Mouse (Mus musculus) neutrophil, adult 65 days (primary cell): ENCODE measurements around the gene Klhl40. TPM values are rescaled to one million over a fixed set of nuclear protein-coding genes. Genes with fewer than 3 reads are reported as not detected.

Source experiments
- total RNA-seq: library from RNA; stranded (reverse); gene quantifications from 2 replicates; pipeline ENCODE4 v1.2.4, GENCODE M21; 2023

Gene Klhl40
- total RNA-seq: not detected in 2 replicates

GRCm38 (mm10) chr9:121777484-121778065 is at the start of gene Klhl40:
TSS of gene Klhl40 (plus strand) at chr9:121777607.

GRCm38 (mm10) chr9:121759091-121760081 is 18.0 kb upstream of the Klhl40 start, which contains the start of gene Zfp651:
TSS of gene Zfp651 (plus strand) at chr9:121759330.

GRCm38 (mm10) chr9:121791757-121792521 is 14.5 kb downstream of the Klhl40 start, which contains the start of gene Hhatl:
TSS of gene Hhatl (minus strand) at chr9:121792507.

Other genes starting within 250 kb of the Klhl40 start
- gene Lyzl4, start 135.5 kb upstream of the Klhl40 start, total RNA-seq: not detected in 2 replicates
- gene Vipr1, start 134.9 kb upstream of the Klhl40 start, total RNA-seq: 0.18 and 1.1 TPM in 2 replicates
- 35.5 and 40.5 TPM in 2 replicates for gene Sec22c, start 72.1 kb upstream of the Klhl40 start, total RNA-seq
- 18.0 and 18.3 TPM in 2 replicates for gene Ss18l2, start 67.3 kb upstream of the Klhl40 start, total RNA-seq
- gene Nktr, start 58.4 kb upstream of the Klhl40 start, total RNA-seq: 270 and 434 TPM in 2 replicates
- gene Zfp651, start 18.3 kb upstream of the Klhl40 start, total RNA-seq: 0.41 and 0.75 TPM in 2 replicates
- gene Hhatl, start 14.9 kb downstream of the Klhl40 start, total RNA-seq: not detected in 2 replicates
- gene Ccdc13, start 61.9 kb downstream of the Klhl40 start, total RNA-seq: not detected in 2 replicates
- 26.3 and 31.1 TPM in 2 replicates for gene Higd1a, start 80.8 kb downstream of the Klhl40 start, total RNA-seq
- not detected in 2 replicates for gene Ackr2, start 120.7 kb downstream of the Klhl40 start, total RNA-seq
- not detected in 2 replicates for gene Cyp8b1, start 138.7 kb downstream of the Klhl40 start, total RNA-seq
- not detected in 2 replicates for gene Fam198a, start 173.4 kb downstream of the Klhl40 start, total RNA-seq
- gene Pomgnt2, start 219.5 kb downstream of the Klhl40 start, total RNA-seq: 0.54 and 0.69 TPM in 2 replicates